Mouse (Mus musculus): ENCODE data around the gene Cryz. TPM values are rescaled to one million over a fixed set of nuclear protein-coding genes. Genes with fewer than 3 reads are reported as not detected.

Gene Cryz
- polyA plus RNA-seq, 1 experiment from 2014 or later: 20.5 TPM

DNA sequence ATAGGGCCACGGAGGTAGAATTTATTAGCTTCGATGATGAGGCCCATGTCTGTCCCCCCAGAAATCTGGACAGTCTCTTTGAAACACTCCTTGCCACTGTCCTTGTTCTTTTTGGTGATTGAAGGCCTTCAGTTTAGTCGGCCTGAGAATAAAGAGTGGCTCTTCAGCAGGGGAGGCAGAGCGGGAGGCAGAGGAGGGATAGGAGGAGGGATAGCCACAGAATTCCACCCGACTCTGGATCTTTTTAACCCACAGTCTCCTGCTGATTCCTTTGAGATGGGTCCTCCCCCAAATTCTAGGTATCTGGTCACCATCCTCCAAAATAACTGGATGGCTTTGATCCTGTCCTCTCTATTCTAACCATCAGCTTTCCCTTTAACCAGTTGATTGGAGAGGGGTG lies 56.9 kb downstream of the Cryz start:
- no peak overlapping the region for H3K9ac ChIP-seq (ENCODE audit: low read length)
- H3K4me2 ChIP-seq (ENCODE audit: low read depth, low read length, severe bottlenecking): no peak overlapping the region
- ATAC-seq (replicated peaks; ENCODE audit: low FRiP score): peak; percentile 16; the same call in 1 of the 2 replicates
- 57% methylated on average over 5 of the region's 5 CpGs for WGBS
- no peaks in the 10 kb centered on the region for H3K9me3 ChIP-seq (ENCODE audit: control insufficient read depth, low read length)
- H3K4me3 ChIP-seq (ENCODE audit: low read depth, low read length): no peak overlapping the region
- no peaks in the 10 kb centered on the region for H3K27me3 ChIP-seq (ENCODE audit: control insufficient read depth, insufficient read depth, low read length)
- H3K36me3 ChIP-seq (ENCODE audit: control insufficient read depth, insufficient read depth, low read length): no peaks in the 10 kb centered on the region
- no peak overlapping the region for H3K27ac ChIP-seq (ENCODE audit: low read depth, low read length)
- no peaks in the 10 kb centered on the region for H3K4me1 ChIP-seq (replicated peaks; ENCODE audit: control insufficient read depth, insufficient read depth, low read length)
- no peak for DNase-seq (ENCODE audit: low spot score)

DNA sequence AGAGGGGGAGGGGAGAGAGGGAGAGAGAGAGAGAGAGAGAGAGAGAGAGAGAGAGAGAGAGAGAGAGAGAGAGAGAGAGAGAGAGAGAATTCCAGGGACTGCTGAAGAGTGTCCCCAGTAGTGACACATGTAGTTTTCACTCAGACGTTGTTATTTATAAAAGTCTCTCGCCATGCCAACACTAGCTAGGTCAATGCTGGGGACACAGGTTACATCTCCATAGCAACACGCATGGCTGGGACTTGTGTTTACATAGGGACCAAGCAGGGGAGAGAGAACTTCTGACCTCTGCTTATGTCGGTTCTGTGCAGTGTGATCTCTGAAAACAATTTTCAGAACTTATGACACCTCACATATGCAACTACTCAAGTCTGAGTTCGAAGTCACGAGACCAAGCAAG lies 57.8 kb downstream of the Cryz start:
- no peaks in the 10 kb centered on the region for H3K27me3 ChIP-seq (ENCODE audit: control insufficient read depth, insufficient read depth, low read length)
- H3K9ac ChIP-seq (ENCODE audit: low read length): no peak overlapping the region
- no peaks in the 10 kb centered on the region for H3K9me3 ChIP-seq (ENCODE audit: control insufficient read depth, low read length)
- ATAC-seq (replicated peaks; ENCODE audit: low FRiP score): no peak
- H3K36me3 ChIP-seq (ENCODE audit: control insufficient read depth, insufficient read depth, low read length): no peaks in the 10 kb centered on the region
- WGBS: 79% methylated on average over 6 of the region's 6 CpGs
- no peak for DNase-seq (ENCODE audit: low spot score)
- no peak overlapping the region for H3K4me2 ChIP-seq (ENCODE audit: low read depth, low read length, severe bottlenecking)
- no peaks in the 10 kb centered on the region for H3K4me1 ChIP-seq (replicated peaks; ENCODE audit: control insufficient read depth, insufficient read depth, low read length)
- no peak overlapping the region for H3K27ac ChIP-seq (ENCODE audit: low read depth, low read length)
- H3K4me3 ChIP-seq (ENCODE audit: low read depth, low read length): no peak overlapping the region

DNA sequence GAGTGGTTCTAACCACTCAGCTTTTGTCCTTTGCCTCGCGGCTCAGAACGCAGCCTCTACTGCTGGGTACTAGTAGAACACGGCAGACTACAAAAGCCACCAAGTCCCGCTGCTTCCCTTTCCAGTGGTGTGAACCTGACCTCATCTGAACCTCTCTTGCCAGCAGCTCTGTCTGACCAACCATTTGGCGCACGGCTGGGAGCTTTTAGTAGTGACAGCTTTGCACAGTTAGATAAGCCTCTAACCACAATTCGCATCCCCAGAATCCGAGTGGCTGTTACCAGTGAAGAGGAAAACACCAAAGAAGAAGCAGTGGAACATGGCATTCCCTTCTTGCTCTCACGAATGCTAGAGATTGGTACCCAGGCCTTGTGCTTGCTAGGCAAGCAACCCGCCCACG lies 58.4 kb downstream of the Cryz start:
- 82% methylated on average over 12 of the region's 12 CpGs for WGBS
- no peak for ATAC-seq (replicated peaks; ENCODE audit: low FRiP score)

DNA sequence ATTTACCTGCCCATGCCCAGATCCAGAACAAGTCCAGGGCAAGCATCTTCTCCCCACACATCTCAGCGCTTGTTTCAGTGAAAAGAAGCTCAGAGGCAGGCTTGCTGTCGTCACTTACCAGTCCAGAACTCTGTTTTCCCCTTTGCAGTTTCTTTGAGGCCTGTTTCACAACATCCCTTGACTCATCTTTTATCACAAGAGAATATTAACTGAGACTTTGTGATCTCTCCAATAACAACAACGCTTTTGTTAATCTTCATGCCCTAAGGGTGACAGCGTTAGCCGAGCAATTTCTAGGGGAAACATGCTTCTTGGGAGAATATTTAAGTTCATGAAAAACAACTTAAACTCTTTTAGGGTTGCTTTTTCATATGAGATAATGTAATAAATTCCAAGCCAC lies 59.2 kb downstream of the Cryz start:
- no peak for ATAC-seq (replicated peaks; ENCODE audit: low FRiP score)
- WGBS: 88% methylated on average over 5 of the region's 5 CpGs
- Histone ChIP-seq H3K9ac (ENCODE audit: low read length) (no peak overlapping the region), H3K4me3 (ENCODE audit: low read depth, low read length) (no peak overlapping the region), H3K4me2 (ENCODE audit: low read depth, low read length, severe bottlenecking) (no peak overlapping the region), H3K27ac (ENCODE audit: low read depth, low read length) (no peak overlapping the region), H3K27me3 (ENCODE audit: control insufficient read depth, insufficient read depth, low read length) (no peaks in the 10 kb centered on the region), H3K9me3 (ENCODE audit: control insufficient read depth, low read length) (no peaks in the 10 kb centered on the region), H3K36me3 (ENCODE audit: control insufficient read depth, insufficient read depth, low read length) (no peaks in the 10 kb centered on the region), H3K4me1 (replicated peaks; ENCODE audit: control insufficient read depth, insufficient read depth, low read length) (no peaks in the 10 kb centered on the region)
- DNase-seq (ENCODE audit: low spot score): no peak

More for the DNA sequence above, 58.4 kb downstream of the Cryz start:
- H3K4me2 ChIP-seq (ENCODE audit: low read depth, low read length, severe bottlenecking): no peak overlapping the region
- no peak overlapping the region for H3K4me3 ChIP-seq (ENCODE audit: low read depth, low read length)
- no peaks in the 10 kb centered on the region for H3K27me3 ChIP-seq (ENCODE audit: control insufficient read depth, insufficient read depth, low read length)
- no peaks in the 10 kb centered on the region for H3K36me3 ChIP-seq (ENCODE audit: control insufficient read depth, insufficient read depth, low read length)
- no peaks in the 10 kb centered on the region for H3K9me3 ChIP-seq (ENCODE audit: control insufficient read depth, low read length)
- DNase-seq (ENCODE audit: low spot score): no peak
- H3K27ac ChIP-seq (ENCODE audit: low read depth, low read length): no peak overlapping the region
- no peaks in the 10 kb centered on the region for H3K4me1 ChIP-seq (replicated peaks; ENCODE audit: control insufficient read depth, insufficient read depth, low read length)
- H3K9ac ChIP-seq (ENCODE audit: low read length): no peak overlapping the region

DNA sequence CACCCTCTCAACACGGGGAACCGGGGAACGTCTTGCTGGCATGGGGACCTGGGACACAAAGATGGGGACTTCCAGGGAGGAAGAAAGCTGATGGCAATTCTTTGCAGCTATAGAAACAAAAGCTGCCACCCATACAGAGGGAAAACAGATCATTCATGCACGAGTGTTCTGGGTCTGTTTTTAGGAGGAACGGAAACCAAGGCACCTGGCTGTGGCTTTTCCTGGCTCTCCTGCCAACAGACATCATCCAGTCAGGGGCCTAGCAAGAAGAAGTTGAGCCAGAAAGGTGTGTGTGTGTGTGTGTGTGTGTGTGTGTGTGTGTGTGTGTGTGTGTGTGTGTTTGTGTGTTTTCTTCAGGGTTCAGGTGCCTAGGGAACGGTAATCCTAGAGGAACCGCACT lies 67.0 kb downstream of the Cryz start, which contains the start of gene Erich3:
Erich3 (plus strand) TSS at position 315 of the 400 bp plus-strand sequence.
- peaks cover 5% of the 10 kb centered on the region; the same call in 1 of the 2 replicates for H3K4me1 ChIP-seq (replicated peaks; ENCODE audit: control insufficient read depth, insufficient read depth, low read length)
- no peak for DNase-seq (ENCODE audit: low spot score)
- peak within 1 kb of the TSS; percentile 79 for H3K4me2 ChIP-seq (ENCODE audit: low read depth, low read length, severe bottlenecking)
- H3K9ac ChIP-seq (ENCODE audit: low read length): peak within 1 kb of the TSS; percentile 35
- H3K27me3 ChIP-seq (ENCODE audit: control insufficient read depth, insufficient read depth, low read length): peaks cover 6% of the 10 kb centered on the region; the same call in 1 of the 2 replicates
- WGBS: 27% methylated on average over 7 of the region's 7 CpGs
- ATAC-seq (replicated peaks; ENCODE audit: low FRiP score): no peak
- no peak within 1 kb of the TSS for H3K27ac ChIP-seq (ENCODE audit: low read depth, low read length)
- peak within 1 kb of the TSS; percentile 34 for H3K4me3 ChIP-seq (ENCODE audit: low read depth, low read length)
- H3K9me3 ChIP-seq (ENCODE audit: control insufficient read depth, low read length): no peaks in the 10 kb centered on the region
- H3K36me3 ChIP-seq (ENCODE audit: control insufficient read depth, insufficient read depth, low read length): no peaks in the 10 kb centered on the region

DNA sequence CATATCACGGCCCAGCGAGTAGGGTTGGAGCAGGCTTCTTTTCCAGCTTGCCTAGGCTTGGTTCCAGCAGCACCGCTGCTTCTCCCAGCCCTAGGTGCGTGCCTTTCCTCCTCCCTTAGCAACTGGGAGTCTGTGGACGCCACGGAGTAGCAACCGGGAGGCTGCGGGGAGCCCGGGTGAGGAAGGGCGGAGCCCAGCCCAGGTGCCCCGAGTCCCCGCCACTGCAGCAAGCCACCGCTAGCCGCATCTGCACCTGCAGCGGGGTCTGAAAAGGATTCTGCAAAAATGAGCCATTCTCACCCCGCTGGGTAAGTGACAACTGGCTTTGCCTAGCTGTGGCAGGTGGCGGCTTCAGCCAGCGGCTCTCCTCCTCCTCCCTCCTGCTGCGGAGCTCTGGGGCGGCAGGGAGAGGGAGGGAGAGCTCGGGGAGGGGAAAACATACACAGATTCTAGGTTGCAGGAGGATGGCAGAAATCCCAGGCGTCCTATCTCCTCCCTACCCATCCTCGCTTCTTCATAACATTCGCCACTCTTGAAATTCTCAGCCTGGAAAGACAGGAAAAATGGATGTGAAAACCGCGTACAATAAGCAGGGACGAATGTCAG lies 67.6 kb downstream of the Cryz start:
- no peaks in the 10 kb centered on the region for H3K36me3 ChIP-seq (ENCODE audit: control insufficient read depth, insufficient read depth, low read length)
- H3K9me3 ChIP-seq (ENCODE audit: control insufficient read depth, low read length): no peaks in the 10 kb centered on the region
- H3K27me3 ChIP-seq (ENCODE audit: control insufficient read depth, insufficient read depth, low read length): peaks cover 6% of the 10 kb centered on the region; the same call in 1 of the 2 replicates
- ATAC-seq (replicated peaks; ENCODE audit: low FRiP score): peak; percentile 89
- WGBS: 4% methylated on average over 23 of the region's 27 CpGs
- H3K27ac ChIP-seq (ENCODE audit: low read depth, low read length): no peak overlapping the region
- peak overlapping the region; percentile 35 for H3K9ac ChIP-seq (ENCODE audit: low read length)
- peak; percentile 64 for DNase-seq (ENCODE audit: low spot score)
- H3K4me2 ChIP-seq (ENCODE audit: low read depth, low read length, severe bottlenecking): peak overlapping the region; percentile 79
- H3K4me1 ChIP-seq (replicated peaks; ENCODE audit: control insufficient read depth, insufficient read depth, low read length): peaks cover 5% of the 10 kb centered on the region; the same call in 1 of the 2 replicates
- peak overlapping the region; percentile 34 for H3K4me3 ChIP-seq (ENCODE audit: low read depth, low read length)

DNA sequence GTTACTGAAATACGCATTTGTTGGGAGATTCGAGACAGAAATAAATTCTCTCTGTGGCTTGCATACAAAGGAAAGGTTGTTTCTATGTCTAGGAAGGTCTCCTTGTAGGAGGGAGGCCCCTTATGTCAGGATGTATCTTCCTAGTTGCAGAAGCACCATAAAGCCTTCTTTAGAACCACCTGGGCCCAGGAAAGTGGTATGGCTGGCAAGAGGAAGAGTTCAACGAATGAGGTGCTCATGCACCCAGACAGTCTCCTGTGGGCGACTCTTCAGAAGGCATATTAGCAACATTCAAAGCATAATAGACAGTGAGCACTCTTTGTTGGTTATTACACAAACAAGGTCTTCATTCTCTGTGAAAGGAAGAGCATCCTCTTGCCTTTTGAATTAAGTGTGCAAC lies 68.1 kb downstream of the Cryz start:
- ATAC-seq (replicated peaks; ENCODE audit: low FRiP score) (no peak), DNase-seq (ENCODE audit: low spot score) (no peak)
- H3K27ac ChIP-seq (ENCODE audit: low read depth, low read length): no peak overlapping the region
- no peak overlapping the region for H3K4me3 ChIP-seq (ENCODE audit: low read depth, low read length)
- peaks cover 5% of the 10 kb centered on the region; the same call in 1 of the 2 replicates for H3K4me1 ChIP-seq (replicated peaks; ENCODE audit: control insufficient read depth, insufficient read depth, low read length)
- H3K4me2 ChIP-seq (ENCODE audit: low read depth, low read length, severe bottlenecking): peak overlapping the region; percentile 79
- H3K27me3 ChIP-seq (ENCODE audit: control insufficient read depth, insufficient read depth, low read length): peaks cover 6% of the 10 kb centered on the region; the same call in 1 of the 2 replicates
- H3K9ac ChIP-seq (ENCODE audit: low read length): no peak overlapping the region
- no peaks in the 10 kb centered on the region for H3K36me3 ChIP-seq (ENCODE audit: control insufficient read depth, insufficient read depth, low read length)
- WGBS: 44% methylated on average over 4 of the region's 4 CpGs
- H3K9me3 ChIP-seq (ENCODE audit: control insufficient read depth, low read length): no peaks in the 10 kb centered on the region

DNA sequence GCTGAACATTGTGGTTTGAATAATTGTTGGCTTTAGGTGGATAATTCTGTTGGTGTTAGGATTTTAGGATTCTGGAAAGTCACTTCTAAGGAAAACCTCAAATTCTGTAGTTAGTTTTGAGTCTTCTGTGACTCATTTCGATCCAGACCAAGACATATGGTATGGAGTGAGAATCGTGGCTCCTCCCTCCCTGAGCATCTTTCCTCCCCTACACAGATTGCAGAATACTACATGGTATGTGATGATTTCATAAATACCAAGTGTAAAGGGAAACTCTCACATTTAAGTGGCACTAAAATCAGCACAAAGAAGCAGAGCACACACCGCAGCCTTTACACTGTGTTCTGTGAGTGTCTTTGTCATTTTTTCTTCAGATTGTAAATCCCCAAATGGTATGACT lies 72.0 kb downstream of the Cryz start:
- H3K9ac ChIP-seq (ENCODE audit: low read length): no peak overlapping the region
- H3K4me1 ChIP-seq (replicated peaks; ENCODE audit: control insufficient read depth, insufficient read depth, low read length): peaks cover 3% of the 10 kb centered on the region; the same call in 1 of the 2 replicates
- ATAC-seq (replicated peaks; ENCODE audit: low FRiP score): no peak
- H3K36me3 ChIP-seq (ENCODE audit: control insufficient read depth, insufficient read depth, low read length): no peaks in the 10 kb centered on the region
- no peak overlapping the region for H3K4me2 ChIP-seq (ENCODE audit: low read depth, low read length, severe bottlenecking)
- H3K27me3 ChIP-seq (ENCODE audit: control insufficient read depth, insufficient read depth, low read length): peaks cover 2% of the 10 kb centered on the region; the same call in 1 of the 2 replicates
- no peak overlapping the region for H3K27ac ChIP-seq (ENCODE audit: low read depth, low read length)
- no peaks in the 10 kb centered on the region for H3K9me3 ChIP-seq (ENCODE audit: control insufficient read depth, low read length)
- no peak overlapping the region for H3K4me3 ChIP-seq (ENCODE audit: low read depth, low read length)
- 87% methylated on average over 3 of the region's 3 CpGs for WGBS
- DNase-seq (ENCODE audit: low spot score): no peak

DNA sequence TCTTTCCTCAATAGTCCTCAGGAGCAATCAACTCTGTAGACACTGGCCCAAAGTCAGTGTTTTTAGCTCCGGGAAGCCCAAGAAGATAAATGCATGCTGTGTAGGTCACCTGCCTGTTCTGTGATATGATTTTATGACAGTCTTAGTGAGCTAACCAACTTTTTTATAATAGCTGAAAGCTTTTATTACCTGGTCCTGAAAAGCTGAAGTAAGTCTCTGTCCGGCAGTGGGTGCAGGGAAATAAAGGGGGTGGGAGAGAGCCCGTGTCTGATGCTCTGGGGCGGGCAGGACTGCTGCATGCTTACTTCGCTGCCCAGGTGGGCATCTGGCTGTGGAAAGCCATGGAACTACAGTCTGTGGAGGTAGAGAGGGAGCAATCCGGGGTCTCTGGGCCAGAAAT lies 74.1 kb downstream of the Cryz start:
- H3K4me2 ChIP-seq (ENCODE audit: low read depth, low read length, severe bottlenecking): no peak overlapping the region
- H3K27ac ChIP-seq (ENCODE audit: low read depth, low read length): no peak overlapping the region
- no peak overlapping the region for H3K9ac ChIP-seq (ENCODE audit: low read length)
- DNase-seq (ENCODE audit: low spot score) (no peak), ATAC-seq (replicated peaks; ENCODE audit: low FRiP score) (no peak)
- H3K27me3 ChIP-seq (ENCODE audit: control insufficient read depth, insufficient read depth, low read length): no peaks in the 10 kb centered on the region
- H3K4me1 ChIP-seq (replicated peaks; ENCODE audit: control insufficient read depth, insufficient read depth, low read length): no peaks in the 10 kb centered on the region
- 89% methylated on average over 6 of the region's 6 CpGs for WGBS
- no peaks in the 10 kb centered on the region for H3K9me3 ChIP-seq (ENCODE audit: control insufficient read depth, low read length)
- H3K36me3 ChIP-seq (ENCODE audit: control insufficient read depth, insufficient read depth, low read length): no peaks in the 10 kb centered on the region
- no peak overlapping the region for H3K4me3 ChIP-seq (ENCODE audit: low read depth, low read length)
